Mouse (Mus musculus): Measurements from ENCODE around the gene Gpr171. TPM values are rescaled to one million over a fixed set of nuclear protein-coding genes. Genes with fewer than 3 reads are reported as not detected.

Gene Gpr171
- not detected for total RNA-seq (2021)
- long read RNA-seq, result 0 reads

- DNase-seq (ENCODE audit: low spot score in 2 of 2), result no peak
Measured at GRCm38 (mm10) chr3:59101218-59101986, at the start of gene Gpr171. TSS of gene Gpr171 (minus strand) at chr3:59101821.

GRCm38 (mm10) chr3:59150624-59151023 is 49.0 kb upstream of the Gpr171 start:
- no peak for DNase-seq (ENCODE audit: low spot score in 2 of 2)

GRCm38 (mm10) chr3:59149646-59150045 is 48.0 kb upstream of the Gpr171 start:
- DNase-seq (ENCODE audit: low spot score in 2 of 2), result peak in 1 of 2 experiments; percentile 49

GRCm38 (mm10) chr3:59145194-59145593 is 43.6 kb upstream of the Gpr171 start:
- no peak for DNase-seq (ENCODE audit: low spot score in 2 of 2)

GRCm38 (mm10) chr3:59141507-59142305 is 40.1 kb upstream of the Gpr171 start:
- no peak for DNase-seq (ENCODE audit: low spot score in 2 of 2)

- peak in 1 of 2 experiments; percentile 21 for DNase-seq (ENCODE audit: low spot score in 2 of 2)
Measured at GRCm38 (mm10) chr3:59140941-59141340, 39.3 kb upstream of the Gpr171 start.

- no peak for DNase-seq (ENCODE audit: low spot score in 2 of 2)
Measured at GRCm38 (mm10) chr3:59140115-59140514, 38.5 kb upstream of the Gpr171 start.

GRCm38 (mm10) chr3:59139651-59140051 is 38.0 kb upstream of the Gpr171 start:
- peak in 1 of 2 experiments; percentile 32 for DNase-seq (ENCODE audit: low spot score in 2 of 2)

GRCm38 (mm10) chr3:59138946-59139468 is 37.4 kb upstream of the Gpr171 start:
- no peak for DNase-seq (ENCODE audit: low spot score in 2 of 2)

GRCm38 (mm10) chr3:59135911-59136653 is 34.5 kb upstream of the Gpr171 start:
- DNase-seq (ENCODE audit: low spot score in 2 of 2), result peak in 1 of 2 experiments; percentile 28

- no peak for DNase-seq (ENCODE audit: low spot score in 2 of 2)
Measured at GRCm38 (mm10) chr3:59133189-59133588, 31.6 kb upstream of the Gpr171 start.

GRCm38 (mm10) chr3:59131966-59132365 is 30.3 kb upstream of the Gpr171 start:
- no peak for DNase-seq (ENCODE audit: low spot score in 2 of 2)

- peak in 1 of 2 experiments; percentile 34 for DNase-seq (ENCODE audit: low spot score in 2 of 2)
Measured at GRCm38 (mm10) chr3:59131081-59131480, 29.5 kb upstream of the Gpr171 start.

- no peak for DNase-seq (ENCODE audit: low spot score in 2 of 2)
Measured at GRCm38 (mm10) chr3:59130431-59130830, 28.8 kb upstream of the Gpr171 start.

GRCm38 (mm10) chr3:59129547-59129946 is 27.9 kb upstream of the Gpr171 start:
- no peak for DNase-seq (ENCODE audit: low spot score in 2 of 2)

GRCm38 (mm10) chr3:59128681-59129080 is 27.1 kb upstream of the Gpr171 start:
- DNase-seq (ENCODE audit: low spot score in 2 of 2), result no peak

- no peak for DNase-seq (ENCODE audit: low spot score in 2 of 2)
Measured at GRCm38 (mm10) chr3:59125783-59126555, 24.3 kb upstream of the Gpr171 start.

- DNase-seq (ENCODE audit: low spot score in 2 of 2), result no peak
Measured at GRCm38 (mm10) chr3:59125022-59125421, 23.4 kb upstream of the Gpr171 start.

GRCm38 (mm10) chr3:59121780-59122449 is 20.3 kb upstream of the Gpr171 start:
- no peak for DNase-seq (ENCODE audit: low spot score in 2 of 2)

All from layer of hippocampus, adult 18-20 months (tissue).